Mouse (Mus musculus) embryonic facial prominence, embryonic 14.5 days (tissue): ENCODE data around the gene Sult4a1. TPM values are rescaled to one million over a fixed set of nuclear protein-coding genes. Genes with fewer than 3 reads are reported as not detected.

Experiments used
- ATAC-seq: fragments of 200-750 bp; cut with Nextera tagmentation; 2 replicates; pipeline ENCODE4 v1.8.0; 2017; ENCODE audit warnings: low read depth, moderate number of reproducible peaks, moderate TSS enrichment
- DNase-seq: peaks from one replicate; pipeline ENCODE4 v3.0.0-alpha.2; 2015; ENCODE audit warnings: low spot score
- H3K27ac ChIP-seq: fragments of 300-500 bp; sonication (generic); replicated peaks from 2 replicates; pipeline ENCODE4 v1.5.1; 2014; ENCODE audit warnings: low read depth, mild to moderate bottlenecking, low read length, moderate library complexity
- H3K27me3 ChIP-seq: fragments of 300-500 bp; sonication (generic); replicated peaks from 2 replicates; pipeline ENCODE4 v1.6.1; 2014; ENCODE audit warnings: low read length; ENCODE audit not compliant: control insufficient read depth, insufficient read depth
- H3K36me3 ChIP-seq: fragments of 300-500 bp; sonication (generic); 2 replicates; pipeline ENCODE4 v1.6.1; 2014; ENCODE audit warnings: low read length, mixed read lengths; ENCODE audit not compliant: control insufficient read depth, insufficient read depth
- H3K4me1 ChIP-seq: fragments of 300-500 bp; sonication (generic); 2 replicates; pipeline ENCODE4 v1.6.1; 2014; ENCODE audit warnings: antibody characterized with exemption, low read length; ENCODE audit not compliant: control insufficient read depth, insufficient read depth
- H3K4me2 ChIP-seq: fragments of 300-500 bp; sonication (generic); 2 replicates; pipeline ENCODE4 v1.6.1; 2014; ENCODE audit warnings: low read depth, mild to moderate bottlenecking, low read length, moderate library complexity, mixed read lengths
- H3K4me3 ChIP-seq: fragments of 300-500 bp; sonication (generic); 2 replicates; pipeline ENCODE4 v1.5.1; 2014; ENCODE audit warnings: low read depth, mild to moderate bottlenecking, low read length
- H3K9ac ChIP-seq: fragments of 300-500 bp; sonication (generic); 2 replicates; pipeline ENCODE4 v1.6.1; 2014; ENCODE audit warnings: low read depth, mild to moderate bottlenecking, low read length, moderate library complexity, mixed read lengths
- H3K9me3 ChIP-seq: fragments of 300-500 bp; sonication (generic); 2 replicates; pipeline ENCODE4 v1.6.1; 2016; ENCODE audit warnings: low read length; ENCODE audit not compliant: control insufficient read depth
- WGBS: fragments of 180-500 bp; shearing (Covaris S2); extraction: QIAGEN DNeasy Blood & Tissue Kit; methylation state at CpG from one replicate; pipeline ENCODE4 v1.1.7; 2014; 5-methylcytosine and 5-hydroxymethylcytosine counted together
- polyA plus RNA-seq: library from polyadenylated mRNA; unstranded; fragments of >200 nt; fragmentation: Nextera tagmentation; extraction: Ambion mirVana; gene quantifications from 2 replicates; pipeline ENCODE4 v1.2.1, GENCODE M21; 2014

Sult4a1 gene
- polyA plus RNA-seq, 1 experiment from 2014 or later = 8.8 TPM

- no peak overlapping the region for H3K4me3 ChIP-seq
- H3K9me3 ChIP-seq = no peaks in the 10 kb centered on the region
- H3K9ac ChIP-seq = no peak overlapping the region
- no peak overlapping the region for H3K27ac ChIP-seq
- no peaks in the 10 kb centered on the region for H3K36me3 ChIP-seq
- no peak overlapping the region for H3K4me2 ChIP-seq
- no peaks in the 10 kb centered on the region for H3K4me1 ChIP-seq
- 65% methylated on average over 13 of the region's 16 CpGs for WGBS
- ATAC-seq (no peak), DNase-seq (no peak)
- H3K27me3 ChIP-seq = no peaks in the 10 kb centered on the region
These were observed 25.7 kb upstream of the Sult4a1 start for GRCm38 (mm10) chr15:84131096-84131786.

GRCm38 (mm10) chr15:84126871-84127270, 21.3 kb upstream of the Sult4a1 start:
- H3K4me3 ChIP-seq = no peak overlapping the region
- WGBS = 30% methylated on average over 5 of the region's 5 CpGs
- no peaks in the 10 kb centered on the region for H3K36me3 ChIP-seq
- H3K4me1 ChIP-seq = no peaks in the 10 kb centered on the region
- ATAC-seq (no peak), DNase-seq (no peak)
- H3K27me3 ChIP-seq = no peaks in the 10 kb centered on the region
- H3K27ac ChIP-seq = no peak overlapping the region
- H3K9ac ChIP-seq = no peak overlapping the region
- H3K4me2 ChIP-seq = no peak overlapping the region
- no peaks in the 10 kb centered on the region for H3K9me3 ChIP-seq

- H3K4me2 ChIP-seq = no peak overlapping the region
- DNase-seq (no peak), ATAC-seq (no peak)
- no peaks in the 10 kb centered on the region for H3K36me3 ChIP-seq
- H3K27me3 ChIP-seq = no peaks in the 10 kb centered on the region
- no peaks in the 10 kb centered on the region for H3K4me1 ChIP-seq
- no peak overlapping the region for H3K27ac ChIP-seq
- H3K9ac ChIP-seq = no peak overlapping the region
- no peak overlapping the region for H3K4me3 ChIP-seq
- no peaks in the 10 kb centered on the region for H3K9me3 ChIP-seq
- WGBS = 53% methylated on average over 4 of the region's 4 CpGs
These were observed 20.9 kb upstream of the Sult4a1 start for GRCm38 (mm10) chr15:84126447-84126846.

GRCm38 (mm10) chr15:84124086-84124485, 18.5 kb upstream of the Sult4a1 start:
- Histone ChIP-seq H3K36me3 (no peaks in the 10 kb centered on the region), H3K27ac (no peak overlapping the region), H3K4me3 (no peak overlapping the region), H3K9ac (no peak overlapping the region), H3K9me3 (no peaks in the 10 kb centered on the region), H3K27me3 (no peaks in the 10 kb centered on the region), H3K4me1 (no peaks in the 10 kb centered on the region), H3K4me2 (no peak overlapping the region)
- DNase-seq = no peak
- no peak for ATAC-seq
- 70% methylated on average over 7 of the region's 7 CpGs for WGBS

GRCm38 (mm10) chr15:84123075-84123474, 17.5 kb upstream of the Sult4a1 start, which contains the start of gene Pnpla5:
Gene Pnpla5, minus strand, starts transcription at chr15:84123175.
- no peaks in the 10 kb centered on the region for H3K27me3 ChIP-seq
- H3K9ac ChIP-seq = no peak within 1 kb of the TSS
- DNase-seq (no peak), ATAC-seq (no peak)
- 56% methylated on average over 7 of the region's 8 CpGs for WGBS
- no peaks in the 10 kb centered on the region for H3K36me3 ChIP-seq
- H3K9me3 ChIP-seq = no peaks in the 10 kb centered on the region
- H3K4me3 ChIP-seq = no peak within 1 kb of the TSS
- no peak within 1 kb of the TSS for H3K4me2 ChIP-seq
- H3K4me1 ChIP-seq = no peaks in the 10 kb centered on the region
- no peak within 1 kb of the TSS for H3K27ac ChIP-seq

GRCm38 (mm10) chr15:84121036-84121435, 15.5 kb upstream of the Sult4a1 start:
- DNase-seq = no peak
- Histone ChIP-seq H3K36me3 (no peaks in the 10 kb centered on the region), H3K4me2 (no peak overlapping the region), H3K27me3 (no peaks in the 10 kb centered on the region), H3K9ac (no peak overlapping the region), H3K9me3 (no peaks in the 10 kb centered on the region), H3K4me1 (no peaks in the 10 kb centered on the region), H3K4me3 (no peak overlapping the region), H3K27ac (no peak overlapping the region)
- no peak for ATAC-seq
- WGBS = 61% methylated on average over 7 of the region's 7 CpGs

- 22% methylated on average over 6 of the region's 6 CpGs for WGBS
- H3K4me2 ChIP-seq = no peak overlapping the region
- no peaks in the 10 kb centered on the region for H3K27me3 ChIP-seq
- H3K9me3 ChIP-seq = no peaks in the 10 kb centered on the region
- no peak overlapping the region for H3K4me3 ChIP-seq
- no peak for DNase-seq
- no peaks in the 10 kb centered on the region for H3K36me3 ChIP-seq
- H3K27ac ChIP-seq = no peak overlapping the region
- H3K9ac ChIP-seq = no peak overlapping the region
- no peaks in the 10 kb centered on the region for H3K4me1 ChIP-seq
- ATAC-seq = no peak
These were observed 15.1 kb upstream of the Sult4a1 start for GRCm38 (mm10) chr15:84120612-84121011.

GRCm38 (mm10) chr15:84116466-84116865, 10.9 kb upstream of the Sult4a1 start:
- Histone ChIP-seq H3K27me3 (no peaks in the 10 kb centered on the region), H3K36me3 (no peaks in the 10 kb centered on the region), H3K27ac (no peak overlapping the region), H3K4me2 (no peak overlapping the region), H3K4me1 (no peaks in the 10 kb centered on the region), H3K9me3 (no peaks in the 10 kb centered on the region), H3K9ac (no peak overlapping the region), H3K4me3 (no peak overlapping the region)
- ATAC-seq = no peak
- DNase-seq = no peak
- 79% methylated on average over 1 of the region's 1 CpGs for WGBS

GRCm38 (mm10) chr15:84115727-84116126, 10.2 kb upstream of the Sult4a1 start:
- H3K27ac ChIP-seq = no peak overlapping the region
- no peaks in the 10 kb centered on the region for H3K4me1 ChIP-seq
- 59% methylated on average over 5 of the region's 5 CpGs for WGBS
- no peak overlapping the region for H3K4me2 ChIP-seq
- no peak for ATAC-seq
- no peak overlapping the region for H3K9ac ChIP-seq
- no peak for DNase-seq
- H3K9me3 ChIP-seq = no peaks in the 10 kb centered on the region
- H3K36me3 ChIP-seq = no peaks in the 10 kb centered on the region
- H3K27me3 ChIP-seq = no peaks in the 10 kb centered on the region
- H3K4me3 ChIP-seq = no peak overlapping the region
